Mouse (Mus musculus) cortical plate, adult 2 months (tissue): Measurements from ENCODE around the gene Krt27. TPM values are rescaled to one million over a fixed set of nuclear protein-coding genes. Genes with fewer than 3 reads are reported as not detected.

ENCODE experiments used
- H3K27ac ChIP-seq: fragments of 200-500 bp; 2 replicates; pipeline ENCODE4 v1.5.1; 2012; ENCODE audit warnings: low read length, control low read depth, inconsistent platforms; ENCODE audit not compliant: insufficient read depth
- H3K4me1 ChIP-seq: fragments of 200-500 bp; 2 replicates; pipeline ENCODE4 v1.6.1; 2011; ENCODE audit warnings: low read length; ENCODE audit not compliant: control insufficient read depth, insufficient read depth
- H3K4me3 ChIP-seq: fragments of 200-500 bp; 2 replicates; pipeline ENCODE4 v1.5.1; 2011; ENCODE audit warnings: mild to moderate bottlenecking, low read length, control low read depth; ENCODE audit not compliant: insufficient read depth
- CTCF ChIP-seq: fragments of 200-500 bp; IDR thresholded peaks from 2 replicates; pipeline ENCODE4 v1.5.1; 2011; ENCODE audit warnings: mild to moderate bottlenecking, control low read depth, low read length; ENCODE audit not compliant: insufficient read depth; ENCODE audit errors: extremely low read depth
- POLR2A ChIP-seq: fragments of 200-500 bp; IDR thresholded peaks from 2 replicates; pipeline ENCODE4 v1.6.1; 2011; ENCODE audit warnings: mild to moderate bottlenecking, low read length, control low read depth; ENCODE audit not compliant: insufficient read depth; ENCODE audit errors: extremely low read depth
- polyA plus RNA-seq: library from polyadenylated mRNA; depleted of rRNA; stranded (reverse); fragments of >200 nt; gene quantifications from 2 replicates; pipeline ENCODE4 v1.2.3, GENCODE M21; 2012; rRNA removed

The Krt27 gene
- polyA plus RNA-seq: not detected in 2 replicates

DNA sequence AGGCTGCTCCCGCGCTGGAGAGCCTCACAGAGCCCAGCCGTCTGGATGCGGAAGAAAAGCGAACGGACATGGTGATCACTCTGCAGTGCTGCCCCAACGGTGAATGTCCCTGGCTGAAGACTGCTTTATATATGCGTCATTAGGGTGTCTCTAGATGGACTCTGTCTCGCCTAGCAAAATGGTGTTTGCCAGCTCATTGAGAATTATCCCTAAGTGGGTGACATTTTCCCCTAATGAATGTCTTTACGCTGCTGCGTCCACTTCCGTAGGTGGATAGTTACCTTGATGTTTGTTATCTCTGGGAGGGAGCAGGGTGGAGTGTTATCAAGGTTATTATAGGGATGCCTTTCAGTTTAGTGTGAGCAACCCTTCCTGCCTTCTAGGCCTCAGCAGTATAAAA is at the start of gene Krt27:
Krt27 (minus strand) TSS at position 101 of the 400 bp plus-strand sequence.
- Histone ChIP-seq H3K4me1 (no peaks in the 10 kb centered on the region), H3K4me3 (no peak within 1 kb of the TSS), H3K27ac (no peak within 1 kb of the TSS)
- TF ChIP-seq CTCF (no peak), POLR2A (no peak)

DNA sequence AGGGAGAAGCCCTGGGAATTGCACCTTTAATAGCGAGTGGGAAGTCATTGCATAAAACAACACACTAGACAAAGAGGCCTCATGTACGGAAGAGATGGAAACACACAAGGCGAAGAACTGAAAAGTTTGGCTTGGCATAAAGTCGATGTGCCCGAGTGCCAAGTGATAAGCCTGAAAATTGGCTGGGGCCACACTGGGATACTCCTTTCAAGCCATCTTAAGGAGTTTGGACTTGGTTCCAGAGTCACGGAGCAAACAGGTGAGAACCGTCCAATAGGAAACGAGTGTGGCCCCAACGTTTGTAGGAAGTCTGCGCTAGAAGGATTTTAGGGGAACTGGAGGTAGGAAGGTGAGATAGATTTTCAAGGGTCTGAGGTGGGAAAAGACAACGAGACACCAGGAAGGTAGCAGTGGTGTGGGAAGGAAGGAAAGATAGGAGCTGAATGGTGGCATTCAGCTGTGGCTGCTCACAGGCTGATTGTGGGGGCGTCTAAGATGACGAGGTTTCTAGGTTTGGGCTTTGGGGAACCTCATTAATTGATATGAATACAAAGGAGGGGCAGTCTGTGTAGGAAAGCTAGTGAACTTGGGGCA is 49.1 kb upstream of the Krt27 start:
- Histone ChIP-seq H3K27ac (no peak overlapping the region), H3K4me1 (no peaks in the 10 kb centered on the region), H3K4me3 (no peak overlapping the region)
- TF ChIP-seq CTCF: no peak
- TF ChIP-seq POLR2A: no peak

DNA sequence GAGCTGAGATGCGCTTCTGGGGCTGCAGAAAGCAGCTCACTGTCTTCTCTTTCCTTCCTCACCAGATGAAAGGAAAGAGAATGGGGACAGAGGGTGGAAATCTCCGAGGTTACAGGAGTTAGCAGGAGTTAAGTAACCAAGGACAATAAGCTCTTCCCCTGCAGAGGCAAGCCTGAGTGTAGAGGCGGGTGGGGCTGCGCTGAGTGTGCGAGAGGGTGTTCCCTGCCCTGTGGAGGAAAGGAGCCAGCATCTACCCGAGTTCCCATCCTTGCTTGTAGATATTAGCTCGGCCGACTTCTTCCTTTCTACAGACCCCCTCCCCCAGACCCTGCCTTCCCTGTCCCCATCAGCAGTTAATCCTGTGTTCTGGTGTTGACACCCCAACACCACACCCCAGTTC is 47.9 kb upstream of the Krt27 start:
- TF ChIP-seq CTCF: no peak
- no peak for TF ChIP-seq POLR2A
- H3K4me3 ChIP-seq: no peak overlapping the region
- H3K4me1 ChIP-seq: no peaks in the 10 kb centered on the region
- no peak overlapping the region for H3K27ac ChIP-seq

DNA sequence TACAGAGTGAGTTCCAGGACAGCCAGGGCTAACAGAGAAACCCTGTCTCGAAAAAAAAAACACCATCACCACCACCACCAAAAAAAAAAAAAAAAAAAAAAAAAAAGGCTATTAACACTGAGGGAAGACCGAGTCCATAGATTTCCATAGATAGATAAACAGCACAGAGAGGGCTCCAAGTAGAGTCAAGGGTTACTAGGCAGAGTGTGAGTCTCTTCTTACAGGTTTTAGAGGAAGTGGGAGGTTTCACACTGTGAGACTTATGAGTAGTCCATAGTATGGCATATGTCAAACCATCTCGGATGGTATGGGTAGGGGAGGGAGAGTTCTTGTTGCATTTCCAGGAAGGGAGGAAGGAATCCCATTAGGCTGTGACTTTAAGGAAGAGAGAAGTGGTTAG is 47.2 kb upstream of the Krt27 start:
- TF ChIP-seq CTCF: no peak
- TF ChIP-seq POLR2A: no peak
- Histone ChIP-seq H3K27ac (no peak overlapping the region), H3K4me3 (no peak overlapping the region), H3K4me1 (no peaks in the 10 kb centered on the region; the same call in 1 of the 2 replicates)

DNA sequence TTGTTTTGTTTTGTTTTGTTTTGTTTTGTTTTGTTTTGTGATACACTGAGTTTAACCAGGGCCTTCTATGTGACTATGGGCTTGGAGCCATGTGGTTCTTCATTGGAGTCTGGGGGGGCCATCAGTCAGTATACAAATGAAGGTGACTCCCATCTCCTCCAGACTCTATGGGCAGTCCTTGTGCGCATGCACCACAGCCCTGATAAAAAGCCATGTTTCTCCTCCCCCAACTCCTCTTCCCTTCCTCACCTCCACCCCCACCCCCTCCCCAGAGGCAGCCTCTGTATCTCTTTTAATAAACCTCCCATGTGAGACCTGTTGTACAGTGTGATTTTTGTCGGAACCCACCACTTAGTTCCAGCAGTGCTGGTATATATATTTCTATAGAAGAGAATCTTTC is 45.8 kb upstream of the Krt27 start:
- Histone ChIP-seq H3K4me1 (peaks cover 2% of the 10 kb centered on the region), H3K4me3 (no peak overlapping the region), H3K27ac (no peak overlapping the region)
- TF ChIP-seq POLR2A: no peak
- TF ChIP-seq CTCF: no peak

DNA sequence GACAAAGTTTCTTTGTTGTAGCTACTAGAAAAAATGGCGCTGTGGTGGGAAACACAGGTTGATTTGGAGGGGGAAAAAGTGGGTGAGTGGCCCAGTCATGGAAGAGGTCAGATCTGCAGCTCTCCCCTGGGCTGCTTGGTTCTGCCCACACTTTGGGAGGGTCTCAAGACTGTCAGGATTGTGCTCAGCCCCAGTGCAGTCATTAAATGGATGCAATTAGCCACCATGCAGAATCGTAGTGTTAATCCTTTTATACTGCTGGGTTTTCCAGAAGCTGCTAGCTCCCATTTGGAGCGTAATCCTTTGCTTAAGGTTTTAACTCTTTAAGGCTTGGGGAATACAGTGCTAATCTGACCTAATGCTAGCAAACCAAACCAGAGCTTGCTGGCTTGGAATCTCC is 45.1 kb upstream of the Krt27 start:
- TF ChIP-seq CTCF: no peak
- TF ChIP-seq POLR2A: no peak
- H3K4me3 ChIP-seq: no peak overlapping the region
- H3K27ac ChIP-seq: no peak overlapping the region
- peaks cover 4% of the 10 kb centered on the region for H3K4me1 ChIP-seq

DNA sequence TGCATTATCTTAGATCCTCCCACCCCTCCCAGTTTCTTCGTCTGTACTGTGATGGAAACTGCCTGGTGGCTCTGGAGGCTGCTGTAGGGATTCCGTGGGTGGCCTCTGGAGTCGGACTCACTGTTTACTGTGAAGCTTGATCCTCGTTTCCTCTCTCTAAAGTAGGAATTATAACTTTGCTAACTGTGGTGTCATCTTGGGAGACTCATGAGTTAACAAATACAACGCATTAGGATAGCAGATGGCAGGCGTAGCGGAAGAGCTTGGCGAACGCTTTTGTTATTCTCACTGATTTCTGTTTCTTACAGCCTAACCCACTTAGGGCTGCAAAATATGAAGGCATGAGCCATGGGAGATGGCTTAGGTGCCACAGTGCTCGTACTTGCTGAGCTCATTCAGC is 41.6 kb upstream of the Krt27 start:
- Histone ChIP-seq H3K4me3 (no peak overlapping the region), H3K27ac (no peak overlapping the region), H3K4me1 (peaks cover 5% of the 10 kb centered on the region)
- TF ChIP-seq POLR2A (no peak), CTCF (no peak)

DNA sequence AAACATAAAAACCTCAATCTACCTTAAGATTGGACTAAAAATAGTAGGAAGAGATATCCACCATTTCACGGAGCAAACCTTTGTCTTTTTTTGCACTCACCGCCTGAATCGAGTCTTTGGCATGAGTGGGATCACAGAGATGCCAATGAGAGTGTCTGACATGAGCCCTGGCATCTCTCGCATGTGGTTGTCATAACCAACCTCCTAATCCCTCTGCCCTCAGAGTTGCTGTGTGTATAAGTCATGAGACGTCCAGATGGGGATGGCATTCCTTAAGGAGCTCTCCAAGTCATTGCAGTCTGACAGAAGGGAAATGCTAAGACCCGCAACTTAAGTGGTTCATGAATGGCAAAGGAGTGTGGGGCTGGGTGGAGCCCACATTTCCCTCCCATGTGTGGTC is 40.5 kb upstream of the Krt27 start:
- no peak overlapping the region for H3K27ac ChIP-seq
- H3K4me3 ChIP-seq: no peak overlapping the region
- peaks cover 7% of the 10 kb centered on the region for H3K4me1 ChIP-seq
- TF ChIP-seq CTCF (no peak), POLR2A (no peak)

DNA sequence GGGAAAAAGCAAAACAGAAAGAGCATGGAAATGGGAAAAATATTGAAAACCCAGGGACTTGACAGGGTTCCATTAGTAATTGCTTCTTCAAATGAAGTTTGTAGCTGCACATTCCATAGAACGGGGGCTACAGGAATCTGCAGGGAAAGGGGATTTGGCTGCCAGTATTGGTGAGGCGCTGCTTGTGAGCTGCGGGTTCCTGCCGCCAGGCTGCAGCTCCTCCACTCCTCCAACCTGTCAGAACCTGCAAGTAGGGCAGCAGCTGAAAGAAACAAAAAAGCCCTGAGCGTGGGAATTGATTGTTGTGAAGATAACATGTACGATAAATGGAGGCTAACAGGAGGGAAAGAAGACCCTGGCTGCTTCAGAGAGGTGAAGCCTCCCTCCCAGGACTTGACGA is 40.0 kb upstream of the Krt27 start:
- no peak for TF ChIP-seq POLR2A
- TF ChIP-seq CTCF: no peak
- Histone ChIP-seq H3K27ac (no peak overlapping the region), H3K4me3 (no peak overlapping the region), H3K4me1 (peaks cover 7% of the 10 kb centered on the region)

DNA sequence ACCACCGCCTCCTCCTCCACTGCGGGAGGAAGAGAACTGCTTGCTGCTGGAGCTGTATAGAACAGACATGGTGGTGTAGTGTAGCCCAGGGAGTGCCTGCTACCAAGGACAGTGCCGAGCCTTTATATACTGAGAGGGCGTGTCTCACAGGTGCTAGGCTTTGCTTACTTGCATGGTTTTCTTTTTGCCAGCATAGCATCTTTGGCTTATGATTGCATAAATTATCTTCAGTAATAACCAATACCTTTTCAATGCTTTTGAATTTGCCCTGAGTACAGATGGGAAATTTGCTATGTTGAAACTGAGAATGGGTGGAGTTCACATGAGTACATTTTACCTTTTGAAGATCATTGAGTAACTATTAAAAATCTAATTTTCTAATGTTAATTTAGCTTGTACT is 38.4 kb upstream of the Krt27 start, which contains the start of gene Krt10:
Krt10 (minus strand) TSS at position 101 of the 400 bp plus-strand sequence.
- TF ChIP-seq POLR2A (no peak), CTCF (no peak)
- Histone ChIP-seq H3K27ac (no peak within 1 kb of the TSS), H3K4me3 (no peak within 1 kb of the TSS), H3K4me1 (peaks cover 7% of the 10 kb centered on the region)

DNA sequence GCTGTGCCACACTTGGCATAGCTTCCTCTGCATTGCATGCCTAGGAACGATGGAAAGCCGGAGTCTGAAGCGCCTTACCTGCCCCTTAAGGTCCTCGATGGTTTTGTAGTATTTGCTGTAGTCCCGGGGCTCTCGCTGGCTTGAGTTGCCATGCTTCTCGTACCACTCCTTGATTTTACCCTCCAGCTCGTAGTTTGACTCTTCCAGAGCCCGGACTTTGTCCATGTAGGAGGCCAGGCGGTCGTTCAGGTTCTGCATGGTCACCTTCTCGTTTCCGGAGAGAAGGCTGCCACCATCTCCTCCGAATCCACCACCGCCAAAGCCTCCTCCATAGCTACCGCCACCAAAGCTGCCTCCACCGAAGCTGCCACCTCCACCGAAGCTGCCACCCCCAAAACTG is 37.8 kb upstream of the Krt27 start:
- TF ChIP-seq POLR2A (no peak), CTCF (no peak)
- Histone ChIP-seq H3K4me3 (no peak overlapping the region), H3K27ac (no peak overlapping the region), H3K4me1 (peaks cover 7% of the 10 kb centered on the region)
